Mouse (Mus musculus) MEL (cell line): ENCODE measurements at regions not wholly inside any gene's neighbourhood (a gene's known extent, or its start where the extent isn't known, plus 50 kb on each side); places are given as distances from the start of the nearest gene placed in this dataset.

Source experiments
- DNase-seq: peaks from one replicate; pipeline ENCODE4 v3.0.0; 2011; ENCODE audit warnings: low read depth, low spot score
- H3K27ac ChIP-seq: 2 replicates; pipeline ENCODE4 v1.5.1; 2012; ENCODE audit warnings: low read depth, mild to moderate bottlenecking, control low read depth, low read length, moderate library complexity; ENCODE audit not compliant: control insufficient read depth
- H3K27me3 ChIP-seq, 2 experiments: fragments of 150-350 bp in 1 of 2; sonication (generic) in 1 of 2; 2 replicates each; pipeline ENCODE4 v1.6.1; 2012; ENCODE audit warnings: low read length in 2 of 2, mild to moderate bottlenecking in 2 of 2, improper control_type of control experiment in 1 of 2, moderate library complexity in 1 of 2; ENCODE audit not compliant: insufficient read depth in 2 of 2, control insufficient read depth in 1 of 2
- H3K36me3 ChIP-seq, 2 experiments: 2 replicates each; pipeline ENCODE4 v1.6.1; 2012 to 2014; ENCODE audit warnings: low read length in 2 of 2, improper control_type of control experiment in 1 of 2, inconsistent platforms in 1 of 2, mild to moderate bottlenecking in 1 of 2; ENCODE audit not compliant: insufficient read depth in 2 of 2, control insufficient read depth in 1 of 2
- H3K4me1 ChIP-seq, 2 experiments: fragments of 150-350 bp in 1 of 2; sonication (generic) in 1 of 2; 2 replicates each; pipeline ENCODE4 v1.6.1; 2012; ENCODE audit warnings: low read length in 2 of 2, improper control_type of control experiment in 1 of 2, mild to moderate bottlenecking in 1 of 2; ENCODE audit not compliant: insufficient read depth in 2 of 2, control insufficient read depth in 1 of 2
- H3K4me3 ChIP-seq, 2 experiments: fragments of 150-350 bp in 1 of 2; sonication (generic) in 1 of 2; 2 replicates each; pipeline ENCODE4 v1.5.1; 2012; ENCODE audit warnings: low read depth in 2 of 2, low read length in 2 of 2, mild to moderate bottlenecking in 2 of 2, moderate library complexity in 2 of 2, control low read depth in 1 of 2, improper control_type of control experiment in 1 of 2; ENCODE audit not compliant: control insufficient read depth in 1 of 2, insufficient read depth in 1 of 2
- H3K79me2 ChIP-seq: 2 replicates; pipeline ENCODE4 v1.6.1; 2012; ENCODE audit warnings: mild to moderate bottlenecking, low read length, moderate library complexity; ENCODE audit not compliant: control insufficient read depth, poor library complexity, insufficient read depth
- H3K9ac ChIP-seq: 2 replicates; pipeline ENCODE4 v1.6.1; 2012; ENCODE audit warnings: low read depth, mild to moderate bottlenecking, control low read depth, low read length, moderate library complexity; ENCODE audit not compliant: control insufficient read depth, poor library complexity, severe bottlenecking
- H3K9me3 ChIP-seq: fragments of 150-350 bp; sonication (generic); replicated peaks from 2 replicates; pipeline ENCODE4 v1.6.1; 2012; ENCODE audit warnings: mild to moderate bottlenecking, low read length, improper control_type of control experiment, moderate library complexity; ENCODE audit not compliant: insufficient read depth
- CHD2 ChIP-seq: IDR thresholded peaks from 2 replicates; pipeline ENCODE4 v1.6.1; 2011; ENCODE audit warnings: low read length, improper control_type of control experiment
- E2F4 ChIP-seq: IDR thresholded peaks from 2 replicates; pipeline ENCODE4 v1.6.1; 2011; ENCODE audit warnings: low read depth, low read length, improper control_type of control experiment, borderline replicate concordance
- EP300 ChIP-seq, 2 experiments: IDR thresholded peaks; 2 replicates each; pipeline ENCODE4 v1.6.1; 2011; ENCODE audit warnings: improper control_type of control experiment in 2 of 2, low read length in 2 of 2, low read depth in 1 of 2, mild to moderate bottlenecking in 1 of 2
- ETS1 ChIP-seq: IDR thresholded peaks from 2 replicates; pipeline ENCODE4 v1.6.1; 2012; ENCODE audit warnings: low read depth, mild to moderate bottlenecking, inconsistent platforms, low read length, improper control_type of control experiment, moderate library complexity
- GABPA ChIP-seq: IDR thresholded peaks from 2 replicates; pipeline ENCODE4 v1.6.1; 2012; ENCODE audit warnings: low read depth, mild to moderate bottlenecking, inconsistent platforms, low read length, improper control_type of control experiment, moderate library complexity
- HCFC1 ChIP-seq: IDR thresholded peaks from 2 replicates; pipeline ENCODE4 v1.6.1; 2012; ENCODE audit warnings: low read depth, mild to moderate bottlenecking, inconsistent platforms, low read length, improper control_type of control experiment, moderate library complexity
- JUND ChIP-seq: IDR thresholded peaks from 2 replicates; pipeline ENCODE4 v1.6.1; 2011; ENCODE audit warnings: low read depth, mild to moderate bottlenecking, improper control_type of control experiment, low read length
- KAT2A ChIP-seq: conservative IDR thresholded peaks from 2 replicates; pipeline ENCODE4 v1.6.1; 2012; ENCODE audit warnings: low read depth, low read length, improper control_type of control experiment, inconsistent platforms
- MAFK ChIP-seq: IDR thresholded peaks from 2 replicates; pipeline ENCODE4 v1.6.1; 2011; ENCODE audit warnings: low read depth, mild to moderate bottlenecking, low read length, improper control_type of control experiment, borderline replicate concordance
- MAX ChIP-seq: IDR thresholded peaks from 2 replicates; pipeline ENCODE4 v1.6.1; 2011; ENCODE audit warnings: low read length, improper control_type of control experiment
- MAZ ChIP-seq: IDR thresholded peaks from 2 replicates; pipeline ENCODE4 v1.6.1; 2012; ENCODE audit warnings: low read depth, mild to moderate bottlenecking, inconsistent platforms, low read length, improper control_type of control experiment
- MEF2A ChIP-seq: IDR thresholded peaks from 2 replicates; pipeline ENCODE4 v1.6.1; 2014; ENCODE audit warnings: low read depth, mild to moderate bottlenecking, inconsistent platforms, low read length, improper control_type of control experiment; ENCODE audit not compliant: poor library complexity, insufficient replicate concordance, severe bottlenecking; ENCODE audit errors: extremely low read depth
- MXI1 ChIP-seq: IDR thresholded peaks from 2 replicates; pipeline ENCODE4 v1.6.1; 2011; ENCODE audit warnings: mild to moderate bottlenecking, low read depth, low read length, improper control_type of control experiment
- MYC ChIP-seq: IDR thresholded peaks from 2 replicates; pipeline ENCODE4 v1.6.1; 2011; ENCODE audit warnings: low read depth, mild to moderate bottlenecking, low read length, improper control_type of control experiment, moderate library complexity
- NELFE ChIP-seq: IDR thresholded peaks from 2 replicates; pipeline ENCODE4 v1.6.1; 2011; ENCODE audit warnings: low read depth, low read length, improper control_type of control experiment
- NRF1 ChIP-seq: IDR thresholded peaks from 2 replicates; pipeline ENCODE4 v1.6.1; 2014; ENCODE audit warnings: low read depth, mild to moderate bottlenecking, inconsistent platforms, low read length, improper control_type of control experiment, moderate library complexity; ENCODE audit not compliant: poor library complexity, insufficient read depth, severe bottlenecking
- POLR2AphosphoS5 ChIP-seq: IDR thresholded peaks from 2 replicates; pipeline ENCODE4 v1.6.1; 2012; ENCODE audit warnings: low read depth, borderline replicate concordance, mild to moderate bottlenecking, inconsistent platforms, low read length, moderate library complexity, mixed read lengths
- RAD21 ChIP-seq: IDR thresholded peaks from 2 replicates; pipeline ENCODE4 v1.6.1; 2011; ENCODE audit warnings: mild to moderate bottlenecking, low read depth, low read length, improper control_type of control experiment
- RCOR1 ChIP-seq: IDR thresholded peaks from 2 replicates; pipeline ENCODE4 v1.6.1; 2012; ENCODE audit warnings: low read depth, mild to moderate bottlenecking, inconsistent platforms, low read length, improper control_type of control experiment
- SIN3A ChIP-seq: IDR thresholded peaks from 2 replicates; pipeline ENCODE4 v1.6.1; 2012; ENCODE audit warnings: low read length, improper control_type of control experiment, inconsistent platforms
- TAL1 ChIP-seq: IDR thresholded peaks from 2 replicates; pipeline ENCODE4 v1.6.1; 2012; ENCODE audit warnings: mild to moderate bottlenecking, inconsistent platforms, low read length, moderate library complexity, mixed read lengths
- TCF12 ChIP-seq: IDR thresholded peaks from 2 replicates; pipeline ENCODE4 v1.6.1; 2014; ENCODE audit warnings: low read depth, mild to moderate bottlenecking, inconsistent platforms, low read length, improper control_type of control experiment, moderate library complexity
- USF1 ChIP-seq: IDR thresholded peaks from 2 replicates; pipeline ENCODE4 v1.6.1; 2014; ENCODE audit warnings: low read depth, mild to moderate bottlenecking, inconsistent platforms, low read length, improper control_type of control experiment, moderate library complexity
- USF2 ChIP-seq, 2 experiments: IDR thresholded peaks; 2 replicates each; pipeline ENCODE4 v1.6.1; 2011 to 2012; ENCODE audit warnings: improper control_type of control experiment in 2 of 2, low read length in 2 of 2, borderline replicate concordance in 1 of 2, inconsistent platforms in 1 of 2, low read depth in 1 of 2, mild to moderate bottlenecking in 1 of 2; ENCODE audit not compliant: insufficient read depth in 1 of 2
- ZKSCAN1 ChIP-seq: IDR thresholded peaks from 2 replicates; pipeline ENCODE4 v1.6.1; 2012; ENCODE audit warnings: low read depth, mild to moderate bottlenecking, inconsistent platforms, low read length, improper control_type of control experiment, moderate library complexity
- ZMIZ1 ChIP-seq: IDR thresholded peaks from 2 replicates; pipeline ENCODE4 v1.6.1; 2012; ENCODE audit warnings: low read depth, mild to moderate bottlenecking, inconsistent platforms, low read length, improper control_type of control experiment, moderate library complexity

- Histone ChIP-seq H3K4me1 (no peaks in the 10 kb centered on the region), H3K4me3 (no peak overlapping the region), H3K79me2 (no peaks in the 10 kb centered on the region), H3K9me3 (no peaks in the 10 kb centered on the region), H3K27ac (no peak overlapping the region), H3K27me3 (no peaks in the 10 kb centered on the region), H3K9ac (no peak overlapping the region), H3K36me3 (no peaks in the 10 kb centered on the region)
- no peak for DNase-seq
- TF ChIP-seq E2F4 (no peak), KAT2A (no peak), JUND (no peak), ETS1 (no peak), RCOR1 (no peak), GABPA (no peak), TCF12 (no peak), POLR2AphosphoS5 (no peak), MXI1 (no peak), USF1 (no peak), MAZ (no peak), NELFE (no peak), ZKSCAN1 (no peak)
Measured at GRCm38 (mm10) chr2:64616931-64617330, 407.9 kb downstream of the Grb14 start.

GRCm38 (mm10) chr2:64606864-64607263, 417.9 kb downstream of the Grb14 start:
- Histone ChIP-seq H3K79me2 (no peaks in the 10 kb centered on the region), H3K27ac (no peak overlapping the region)
- TF ChIP-seq EP300 (IDR thresholded peaks at IDR 0.05; ENCODE audit: low read depth in 1 of 2, low read length in 2 of 2) (no peak), MAX (no peak), MYC (no peak), E2F4 (no peak), HCFC1 (no peak), NRF1 (no peak), USF1 (no peak), KAT2A (no peak), TCF12 (no peak), CHD2 (no peak), RAD21 (no peak), MAFK (no peak), USF2 (IDR thresholded peaks at IDR 0.05; ENCODE audit: borderline replicate concordance in 1 of 2, insufficient read depth in 1 of 2, low read depth in 1 of 2, low read length in 2 of 2) (no peak), MEF2A (no peak), TAL1 (no peak), ZMIZ1 (no peak), SIN3A (no peak), ETS1 (no peak)

More at GRCm38 (mm10) chr2:64606864-64607263, 417.9 kb downstream of the Grb14 start:
- no peak for DNase-seq
- no peaks in the 10 kb centered on the region for H3K36me3 ChIP-seq
- H3K4me3 ChIP-seq, result no peak overlapping the region
- H3K4me1 ChIP-seq, result no peaks in the 10 kb centered on the region
- H3K9me3 ChIP-seq, result no peaks in the 10 kb centered on the region
- no peak overlapping the region for H3K9ac ChIP-seq
- H3K27me3 ChIP-seq, result no peaks in the 10 kb centered on the region
